Mouse (Mus musculus) brain, embryonic 14.5 days (tissue): ENCODE data around the gene Ppp1r21.

Experiments used
- CTCF ChIP-seq: fragments of 200-500 bp; IDR thresholded peaks from 2 replicates; pipeline ENCODE4 v1.5.1; 2012; ENCODE audit warnings: inconsistent platforms, mild to moderate bottlenecking, moderate library complexity, borderline replicate concordance; ENCODE audit not compliant: insufficient read depth, insufficient read length; ENCODE audit errors: extremely low read depth
- POLR2A ChIP-seq: fragments of 200-500 bp; IDR thresholded peaks from 2 replicates; pipeline ENCODE4 v1.6.1; 2012; ENCODE audit warnings: mild to moderate bottlenecking, inconsistent platforms, borderline replicate concordance; ENCODE audit not compliant: poor library complexity, insufficient read depth, insufficient read length, severe bottlenecking; ENCODE audit errors: extremely low read depth

- no peak for TF ChIP-seq CTCF
- no peak for TF ChIP-seq POLR2A
These were observed 19.7 kb downstream of the Ppp1r21 start for GRCm38 (mm10) chr17:88549411-88550191.
